Mouse (Mus musculus) limb, embryonic 14.5 days (tissue): ENCODE measurements around the gene Ubr3. TPM values are rescaled to one million over a fixed set of nuclear protein-coding genes. Genes with fewer than 3 reads are reported as not detected.
A peak's percentile ranks its signal among the peaks of the same experiment; 100 is the strongest.

ENCODE experiments used
- ATAC-seq: fragments of 200-750 bp; cut with Nextera tagmentation; 2 replicates; pipeline ENCODE4 v1.8.0; 2017; ENCODE audit warnings: low read depth, moderate number of reproducible peaks, moderate TSS enrichment; ENCODE audit not compliant: low FRiP score
- DNase-seq: peaks from one replicate; pipeline ENCODE4 v3.0.0-alpha.2; 2015; ENCODE audit warnings: low spot score
- H3K27ac ChIP-seq: fragments of 300-500 bp; sonication (generic); replicated peaks from 2 replicates; pipeline ENCODE4 v1.5.1; 2014; ENCODE audit warnings: low read depth, mild to moderate bottlenecking, low read length, moderate library complexity, mixed read lengths
- H3K27me3 ChIP-seq: fragments of 300-500 bp; sonication (generic); 2 replicates; pipeline ENCODE4 v1.6.1; 2014; ENCODE audit warnings: low read length, mixed read lengths; ENCODE audit not compliant: control insufficient read depth, insufficient read depth
- H3K36me3 ChIP-seq: fragments of 300-500 bp; sonication (generic); 2 replicates; pipeline ENCODE4 v1.6.1; 2014; ENCODE audit warnings: mild to moderate bottlenecking, low read length, moderate library complexity, mixed read lengths; ENCODE audit not compliant: control insufficient read depth, insufficient read depth
- H3K4me1 ChIP-seq: fragments of 300-500 bp; sonication (generic); 2 replicates; pipeline ENCODE4 v1.6.1; 2014; ENCODE audit warnings: antibody characterized with exemption, low read length, mixed read lengths; ENCODE audit not compliant: control insufficient read depth, insufficient read depth
- H3K4me2 ChIP-seq: fragments of 300-500 bp; sonication (generic); replicated peaks from 2 replicates; pipeline ENCODE4 v1.6.1; 2014; ENCODE audit warnings: low read depth, mild to moderate bottlenecking, low read length, moderate library complexity; ENCODE audit not compliant: severe bottlenecking
- H3K4me3 ChIP-seq: fragments of 300-500 bp; sonication (generic); replicated peaks from 2 replicates; pipeline ENCODE4 v1.5.1; 2014; ENCODE audit warnings: low read length
- H3K9ac ChIP-seq: fragments of 300-500 bp; sonication (generic); 2 replicates; pipeline ENCODE4 v1.6.1; 2014; ENCODE audit warnings: mild to moderate bottlenecking, low read depth, low read length, moderate library complexity; ENCODE audit not compliant: severe bottlenecking
- H3K9me3 ChIP-seq: fragments of 300-500 bp; sonication (generic); 2 replicates; pipeline ENCODE4 v1.6.1; 2016; ENCODE audit warnings: low read length; ENCODE audit not compliant: control insufficient read depth
- POLR2A ChIP-seq: fragments of 200-500 bp; IDR thresholded peaks from 2 replicates; pipeline ENCODE4 v1.8.0; 2012; ENCODE audit warnings: inconsistent platforms, mild to moderate bottlenecking, moderate library complexity, borderline replicate concordance; ENCODE audit not compliant: insufficient read depth, insufficient read length; ENCODE audit errors: extremely low read depth
- WGBS: fragments of 180-500 bp; shearing (Covaris S2); extraction: QIAGEN DNeasy Blood & Tissue Kit; methylation state at CpG from one replicate; pipeline ENCODE4 v1.1.7; 2014; 5-methylcytosine and 5-hydroxymethylcytosine counted together
- polyA plus RNA-seq, 2 experiments: library from polyadenylated mRNA; depleted of rRNA in 1 of 2; stranded (reverse) in 1 of 2; unstranded in 1 of 2; fragments of >200 nt; fragmentation: Nextera tagmentation in 1 of 2; extraction: Ambion mirVana in 1 of 2; gene quantifications; 2 replicates each; pipeline versions ENCODE4 v1.2.1 to v1.2.3; 2012 to 2014

The Ubr3 gene
- polyA plus RNA-seq, 2 experiments, result 21.3 to 35.0 TPM

DNA sequence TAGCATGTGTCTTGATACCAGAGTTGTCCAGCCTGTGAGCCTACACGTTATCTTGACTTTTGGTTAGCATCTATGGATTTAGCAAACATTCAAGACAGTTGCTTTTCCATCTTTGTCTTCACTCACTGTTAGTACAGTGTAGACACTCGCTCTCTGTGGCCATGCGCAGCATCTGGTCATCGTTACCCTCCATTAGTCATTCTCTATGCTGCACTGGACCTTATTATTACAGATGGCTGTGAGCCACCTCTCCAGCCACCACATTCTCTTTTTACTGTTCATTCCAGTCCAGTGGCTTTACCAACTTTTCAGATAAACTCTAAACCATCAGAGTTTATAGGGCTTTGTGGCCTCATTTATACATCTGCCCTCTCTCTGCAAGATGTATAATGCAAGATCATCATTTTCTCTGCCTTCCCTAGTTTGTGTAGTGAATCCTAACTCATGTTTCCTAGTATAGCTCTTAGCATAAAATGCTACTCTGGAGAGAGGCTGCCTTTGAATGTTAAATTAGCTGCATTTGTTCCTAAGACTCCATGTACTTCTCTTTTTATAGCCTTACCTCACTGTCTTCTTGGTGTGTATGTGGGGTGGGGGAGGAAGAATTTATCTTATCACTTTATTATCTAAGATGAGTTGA lies 44.5 kb downstream of the Ubr3 start:
- WGBS, result 71% methylated on average over 4 of the region's 4 CpGs
- Histone ChIP-seq H3K4me2 (no peak overlapping the region), H3K9ac (no peak overlapping the region), H3K4me1 (no peaks in the 10 kb centered on the region), H3K27ac (no peak overlapping the region), H3K4me3 (no peak overlapping the region), H3K9me3 (no peaks in the 10 kb centered on the region), H3K27me3 (no peaks in the 10 kb centered on the region), H3K36me3 (peaks cover 22% of the 10 kb centered on the region)
- no peak for TF ChIP-seq POLR2A
- DNase-seq (no peak), ATAC-seq (no peak)

DNA sequence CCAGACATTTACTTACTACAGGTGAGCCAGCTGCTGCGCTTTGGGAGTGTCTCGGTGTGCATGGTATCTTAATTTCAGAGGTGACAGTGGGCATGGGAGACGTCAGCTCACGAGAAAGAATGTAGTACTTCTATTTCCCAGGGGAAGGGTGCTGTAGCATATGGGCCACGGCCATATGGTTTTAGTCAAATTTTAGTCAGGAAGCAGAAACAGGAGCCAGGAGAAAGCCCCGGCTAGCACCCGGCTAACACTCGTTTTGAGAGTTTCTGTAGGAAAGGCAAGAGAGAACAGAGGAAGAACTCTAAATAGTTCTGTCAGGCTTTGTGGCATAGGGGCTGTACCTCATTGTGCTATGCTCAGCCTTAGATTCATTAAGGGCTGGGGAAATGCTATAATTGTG lies 55.8 kb downstream of the Ubr3 start:
- TF ChIP-seq POLR2A, result no peak
- H3K27me3 ChIP-seq, result no peaks in the 10 kb centered on the region
- H3K4me1 ChIP-seq, result no peaks in the 10 kb centered on the region
- H3K36me3 ChIP-seq, result peaks cover 61% of the 10 kb centered on the region
- no peak overlapping the region for H3K4me2 ChIP-seq
- 40% methylated on average over 8 of the region's 8 CpGs for WGBS
- no peak overlapping the region for H3K4me3 ChIP-seq
- no peak overlapping the region for H3K9ac ChIP-seq
- DNase-seq (no peak), ATAC-seq (no peak)
- H3K27ac ChIP-seq, result no peak overlapping the region
- H3K9me3 ChIP-seq, result no peaks in the 10 kb centered on the region

DNA sequence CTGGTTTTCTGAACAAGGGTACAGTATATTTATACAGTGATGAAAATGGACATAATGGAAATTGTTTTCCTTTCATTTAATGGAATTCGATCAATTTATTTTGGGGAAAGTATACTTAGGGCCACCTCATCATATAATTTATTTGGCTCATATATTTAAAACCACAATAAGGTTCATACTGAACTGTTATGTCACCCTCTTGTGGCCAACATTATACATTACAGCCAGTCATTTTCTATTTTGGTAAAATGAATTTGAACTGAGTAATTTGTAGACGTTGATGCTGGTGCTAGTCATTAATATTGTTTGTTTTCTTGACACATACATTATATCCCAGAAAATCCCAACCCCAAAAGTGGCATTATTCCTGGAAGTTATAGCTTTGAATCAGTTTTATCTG lies 58.6 kb downstream of the Ubr3 start:
- H3K27ac ChIP-seq, result no peak overlapping the region
- H3K9me3 ChIP-seq, result no peaks in the 10 kb centered on the region
- H3K9ac ChIP-seq, result no peak overlapping the region
- DNase-seq (peak; percentile 26), ATAC-seq (no peak)
- no peak overlapping the region for H3K4me2 ChIP-seq
- H3K4me1 ChIP-seq, result no peaks in the 10 kb centered on the region
- H3K36me3 ChIP-seq, result peaks cover 55% of the 10 kb centered on the region
- H3K27me3 ChIP-seq, result no peaks in the 10 kb centered on the region
- 51% methylated on average over 2 of the region's 2 CpGs for WGBS
- TF ChIP-seq POLR2A, result no peak
- H3K4me3 ChIP-seq, result no peak overlapping the region

DNA sequence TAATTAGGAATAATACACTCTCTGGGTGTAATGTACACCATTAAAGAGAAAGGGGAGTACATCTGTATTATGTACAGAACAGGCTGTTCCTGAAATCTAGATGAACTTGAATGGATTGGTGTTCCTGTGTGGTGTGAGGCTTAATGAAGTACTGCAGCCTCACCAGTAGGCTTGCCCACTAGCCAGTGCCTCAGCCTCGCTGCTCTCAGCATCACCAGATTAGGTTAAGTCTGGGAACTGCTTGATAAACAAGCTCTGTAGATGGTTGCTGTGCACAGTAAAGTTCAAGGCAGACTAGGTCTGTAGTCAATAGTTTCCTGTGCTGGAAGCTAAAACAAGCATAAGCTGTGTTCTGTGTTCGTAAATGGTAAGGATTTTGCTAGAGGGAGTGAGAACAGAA lies 60.6 kb downstream of the Ubr3 start:
- H3K4me3 ChIP-seq, result no peak overlapping the region
- H3K9me3 ChIP-seq, result no peaks in the 10 kb centered on the region
- WGBS, result 93% methylated on average over 2 of the region's 2 CpGs
- H3K27ac ChIP-seq, result no peak overlapping the region
- no peak overlapping the region for H3K4me2 ChIP-seq
- peaks cover 62% of the 10 kb centered on the region for H3K36me3 ChIP-seq
- H3K27me3 ChIP-seq, result no peaks in the 10 kb centered on the region
- H3K4me1 ChIP-seq, result no peaks in the 10 kb centered on the region
- no peak for DNase-seq
- H3K9ac ChIP-seq, result no peak overlapping the region
- TF ChIP-seq POLR2A, result no peak
- ATAC-seq, result no peak

DNA sequence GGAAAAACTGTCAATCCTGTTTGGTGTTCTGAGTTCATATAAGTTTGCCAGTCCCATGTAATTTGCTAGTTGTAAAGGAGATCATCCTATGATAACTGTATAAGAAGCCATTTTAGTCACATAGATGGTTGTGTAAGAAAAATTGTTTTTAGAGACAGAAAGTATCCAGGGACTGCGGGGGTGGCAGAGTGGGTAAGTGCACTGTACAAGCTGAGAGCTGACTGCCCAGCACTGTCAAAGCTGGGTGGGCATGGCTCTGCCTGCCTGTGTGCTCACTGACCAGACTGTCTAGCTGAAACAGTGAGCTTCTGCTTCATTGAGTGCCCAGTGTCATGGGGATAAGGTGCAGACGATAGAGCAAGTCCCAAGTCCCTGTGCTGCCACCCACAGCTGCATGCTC lies 77.8 kb downstream of the Ubr3 start:
- ATAC-seq (no peak), DNase-seq (no peak)
- WGBS, result 96% methylated on average over 2 of the region's 2 CpGs
- Histone ChIP-seq H3K4me3 (no peak overlapping the region), H3K27ac (no peak overlapping the region), H3K4me2 (no peak overlapping the region), H3K9ac (no peak overlapping the region), H3K9me3 (no peaks in the 10 kb centered on the region), H3K27me3 (no peaks in the 10 kb centered on the region), H3K36me3 (peaks cover 51% of the 10 kb centered on the region), H3K4me1 (no peaks in the 10 kb centered on the region)
- TF ChIP-seq POLR2A, result no peak

DNA sequence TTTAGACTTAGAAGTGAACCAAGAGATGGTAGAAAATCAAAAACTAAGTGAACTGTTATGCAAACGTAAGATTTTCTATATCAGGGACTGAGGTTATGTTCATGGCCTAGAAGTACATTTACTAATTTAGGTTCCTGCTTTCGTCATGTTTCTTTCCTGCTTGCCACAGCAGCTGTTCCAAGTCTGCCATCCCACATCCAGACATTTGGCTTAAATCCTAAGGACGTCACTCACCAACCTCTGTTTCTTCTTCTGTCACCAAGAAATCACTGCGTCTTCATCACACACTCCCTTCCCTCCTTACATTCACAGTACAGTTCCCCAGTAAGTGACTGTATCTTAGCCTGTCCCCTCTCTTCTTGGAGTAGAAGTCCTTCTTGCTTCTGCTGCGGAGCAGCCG lies 92.2 kb downstream of the Ubr3 start:
- DNase-seq (no peak), ATAC-seq (no peak)
- Histone ChIP-seq H3K36me3 (peaks cover 46% of the 10 kb centered on the region), H3K9ac (no peak overlapping the region), H3K4me3 (no peak overlapping the region), H3K4me1 (no peaks in the 10 kb centered on the region), H3K4me2 (no peak overlapping the region), H3K27ac (no peak overlapping the region), H3K27me3 (no peaks in the 10 kb centered on the region), H3K9me3 (no peaks in the 10 kb centered on the region)
- TF ChIP-seq POLR2A, result no peak
- WGBS, result 93% methylated on average over 6 of the region's 6 CpGs
